Mouse (Mus musculus) lung, postnatal 14 days (tissue): ENCODE measurements around the gene Rpl36-ps4.

Experiments used
- DNase-seq: peaks from one replicate; pipeline ENCODE4 v3.0.0; 2021

Rpl36-ps4 gene

GRCm38 (mm10) chr17:87920677-87921076 is at the start of gene Rpl36-ps4:
Gene Rpl36-ps4 (plus strand): TSS chr17:87920977.
- DNase-seq, result no peak

GRCm38 (mm10) chr17:87871461-87872126 is 49.2 kb upstream of the Rpl36-ps4 start:
- DNase-seq, result no peak

- no peak for DNase-seq
Measured at GRCm38 (mm10) chr17:87872286-87872685, 48.5 kb upstream of the Rpl36-ps4 start.

DNA sequence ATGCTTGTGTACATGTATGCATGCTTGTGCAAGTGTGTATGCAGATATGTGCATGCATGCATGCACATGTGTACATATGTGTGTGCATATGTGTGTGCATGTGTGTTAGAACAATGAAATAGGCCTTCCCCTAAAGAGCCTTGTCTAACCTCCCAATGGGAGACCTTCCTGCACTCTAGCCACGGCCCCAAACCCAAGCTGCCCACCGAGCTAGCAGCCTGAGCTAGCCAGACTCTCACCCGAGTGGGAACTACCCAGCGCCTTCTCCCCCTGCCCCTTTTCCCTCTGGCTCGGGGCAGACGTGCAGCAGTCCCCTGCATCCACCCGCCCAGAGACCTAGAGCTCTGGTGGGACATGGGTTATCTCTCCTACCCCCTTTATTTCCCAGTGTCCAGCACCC is 47.3 kb upstream of the Rpl36-ps4 start:
- DNase-seq, result no peak

DNA sequence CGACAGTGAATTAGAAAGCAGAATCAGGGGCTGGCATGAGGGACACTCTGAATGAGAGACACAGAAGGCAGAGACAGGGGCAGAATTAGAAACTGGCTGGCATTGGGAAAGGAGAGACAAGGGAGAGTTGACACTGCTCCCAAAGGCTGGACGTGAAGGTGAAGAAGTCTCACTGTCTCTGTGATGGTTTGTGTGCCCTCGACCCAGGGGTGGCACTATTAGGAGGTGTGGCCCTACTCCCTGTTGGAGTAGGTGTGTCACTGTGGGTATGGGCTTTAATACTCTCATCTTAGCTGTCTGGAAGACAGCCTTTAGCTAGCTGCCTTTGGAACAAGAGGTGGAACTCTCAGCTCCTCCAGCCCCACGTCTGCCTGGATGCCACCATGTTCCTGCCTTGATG is 46.8 kb upstream of the Rpl36-ps4 start:
- no peak for DNase-seq

- no peak for DNase-seq
Measured at GRCm38 (mm10) chr17:87875346-87875920, 45.3 kb upstream of the Rpl36-ps4 start.

GRCm38 (mm10) chr17:87876295-87877000 is 44.3 kb upstream of the Rpl36-ps4 start:
- no peak for DNase-seq

DNA sequence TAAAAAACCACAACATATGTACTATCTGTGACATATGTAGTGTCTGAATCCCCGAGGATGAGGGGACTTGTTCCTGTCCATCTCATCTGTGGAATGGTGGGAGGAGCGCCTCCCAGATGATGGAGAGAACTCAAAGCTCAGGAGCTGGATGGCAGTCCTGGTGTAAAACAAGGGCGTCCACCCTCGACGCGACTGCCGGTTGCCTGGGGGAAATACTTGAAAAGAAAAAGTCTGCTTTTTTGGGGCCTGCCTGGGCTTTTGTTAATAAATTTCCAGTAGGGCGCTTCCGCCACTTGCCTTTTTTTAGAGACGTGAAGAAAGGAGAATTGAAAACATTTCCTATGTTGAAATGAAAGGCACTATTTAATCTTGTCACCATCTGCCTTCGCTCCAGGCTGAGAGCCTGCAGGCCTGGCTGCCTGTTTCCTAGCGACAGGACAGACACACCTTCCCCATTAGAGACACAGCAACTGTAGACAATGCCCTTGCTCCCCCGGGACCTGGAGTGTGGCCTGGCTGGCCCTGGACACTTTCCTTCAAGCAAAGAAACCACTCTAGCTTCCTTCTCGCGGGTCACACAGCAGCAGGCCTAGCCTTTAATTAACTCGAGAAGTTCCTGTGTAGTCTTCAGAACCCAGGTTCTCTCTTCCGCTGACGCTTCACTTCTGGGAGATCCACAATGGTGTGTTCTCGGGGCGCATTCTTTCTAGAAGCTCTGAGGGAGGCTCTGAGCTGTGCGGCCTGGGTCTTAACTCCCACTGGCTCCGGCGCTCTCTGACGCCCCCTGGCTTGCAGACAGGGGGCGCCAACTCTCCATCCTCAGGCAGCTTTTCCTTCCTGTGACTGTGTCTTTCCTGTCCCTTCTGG is 43.3 kb upstream of the Rpl36-ps4 start:
- no peak for DNase-seq

GRCm38 (mm10) chr17:87878556-87879483 is 42.0 kb upstream of the Rpl36-ps4 start:
- no peak for DNase-seq

- DNase-seq, result no peak
Measured at GRCm38 (mm10) chr17:87879484-87880225, 41.1 kb upstream of the Rpl36-ps4 start.

DNA sequence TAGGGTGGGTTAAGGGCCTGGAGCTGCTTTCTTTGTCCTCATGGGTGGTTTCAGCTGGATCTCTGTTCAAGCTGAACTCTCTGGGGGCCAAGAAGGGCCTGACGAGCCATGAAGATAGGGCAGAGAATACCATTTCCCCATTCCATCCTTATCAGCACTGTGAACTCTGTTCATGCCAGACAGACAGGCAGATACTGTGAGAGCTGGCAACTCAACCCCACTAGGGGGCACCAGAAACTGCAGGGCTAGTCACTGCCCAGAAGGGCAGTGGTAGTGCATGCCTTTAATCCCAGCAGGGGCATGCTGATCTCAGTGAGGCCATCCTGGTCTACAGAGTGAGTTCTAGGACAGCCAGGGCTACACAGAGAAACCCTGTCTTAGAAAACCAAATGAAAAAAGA is 38.2 kb upstream of the Rpl36-ps4 start:
- peak; percentile 57 for DNase-seq

GRCm38 (mm10) chr17:87897175-87897574 is 23.6 kb upstream of the Rpl36-ps4 start:
- no peak for DNase-seq

DNA sequence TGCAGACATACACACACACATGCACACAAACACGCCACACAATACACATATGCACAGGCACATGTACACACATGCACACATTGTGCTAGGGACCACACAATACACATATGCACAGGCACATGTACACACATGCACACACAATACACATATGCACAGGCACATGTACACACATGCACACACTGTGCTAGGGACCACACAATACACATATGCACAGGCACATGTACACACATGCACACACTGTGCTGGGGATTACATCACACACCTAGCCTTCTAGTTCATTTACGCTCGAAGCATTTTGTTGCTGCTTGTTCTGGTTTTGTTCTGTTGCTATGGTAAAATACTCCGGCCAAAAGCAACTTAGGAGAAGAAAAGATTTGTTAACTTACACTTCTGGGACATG is 20.1 kb upstream of the Rpl36-ps4 start:
- DNase-seq, result no peak

DNA sequence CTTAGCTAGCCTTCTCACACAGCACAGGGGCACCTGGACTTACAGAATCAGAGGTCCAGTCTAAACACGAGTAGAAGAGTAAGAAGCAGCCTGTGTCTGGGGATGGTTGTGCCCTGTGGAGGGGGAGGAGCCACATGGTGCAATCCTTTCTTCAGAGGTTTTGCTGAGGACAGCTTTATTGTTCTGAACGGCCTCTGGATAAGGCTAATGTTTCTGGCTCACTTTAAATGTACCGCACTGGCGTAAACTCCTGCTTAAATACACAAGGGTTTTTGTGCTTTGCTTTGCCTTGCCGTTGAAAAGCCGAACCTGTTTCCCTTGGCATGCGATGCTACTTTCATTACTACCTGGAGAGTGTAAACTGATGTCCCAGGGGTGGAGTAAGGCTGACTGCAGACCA is 19.6 kb upstream of the Rpl36-ps4 start:
- DNase-seq, result no peak

DNA sequence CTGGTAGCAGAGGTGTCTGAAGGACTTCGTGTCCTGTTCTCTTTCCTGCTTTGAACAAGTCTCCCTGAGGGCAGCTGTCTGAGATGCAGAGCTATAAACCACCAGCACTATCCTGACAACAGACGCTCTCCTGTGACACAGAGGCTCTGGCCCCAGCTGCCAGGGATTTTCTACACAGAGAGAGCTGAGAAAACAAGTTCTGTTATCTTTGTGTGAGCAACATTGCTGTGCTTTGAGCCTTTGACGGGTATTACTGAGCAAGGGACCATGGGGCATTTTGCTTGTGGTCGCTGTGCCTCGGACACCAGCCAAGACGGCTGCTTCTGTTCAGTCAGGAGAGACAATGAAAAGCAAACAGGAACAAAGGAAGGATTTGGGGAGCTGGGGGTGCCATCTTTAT is 17.6 kb upstream of the Rpl36-ps4 start:
- DNase-seq, result no peak

DNA sequence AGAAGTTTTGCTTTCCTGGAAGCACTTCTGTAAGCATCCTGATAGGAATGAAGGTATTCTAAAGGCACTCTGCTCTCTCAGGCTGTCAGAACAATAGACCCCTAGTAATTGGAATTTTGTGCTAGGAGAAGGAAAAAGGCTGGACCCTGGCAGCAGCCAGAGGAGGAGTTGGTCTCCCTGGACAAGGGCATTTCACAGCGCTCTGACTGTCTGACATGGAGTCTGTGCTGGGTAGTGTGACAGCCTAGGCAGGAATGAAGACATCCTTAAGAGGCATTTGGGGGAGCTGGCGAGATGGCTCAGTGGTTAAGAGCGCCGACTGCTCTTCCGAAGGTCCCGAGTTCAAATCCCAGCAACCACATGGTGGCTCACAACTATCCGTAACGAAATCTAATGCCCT is 17.1 kb upstream of the Rpl36-ps4 start:
- no peak for DNase-seq

DNA sequence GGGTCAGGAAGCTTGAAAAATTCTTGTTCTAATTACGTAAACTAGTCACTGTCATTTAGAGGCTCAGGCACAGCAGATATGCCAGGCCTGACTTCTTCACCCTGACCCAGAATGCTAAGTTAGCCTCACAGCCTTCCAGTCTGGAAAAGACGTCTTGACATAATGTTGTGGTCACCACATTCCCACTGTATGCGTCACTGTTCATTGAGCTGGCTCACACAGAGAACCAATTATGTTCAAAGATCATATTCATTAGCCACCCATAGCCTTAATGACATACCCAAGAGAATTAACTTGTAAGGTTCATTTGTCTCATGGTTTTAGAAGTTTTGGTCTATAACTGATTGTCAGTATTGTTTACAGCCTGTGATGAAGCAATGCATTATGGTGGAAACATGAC is 5.4 kb upstream of the Rpl36-ps4 start:
- DNase-seq, result no peak

DNA sequence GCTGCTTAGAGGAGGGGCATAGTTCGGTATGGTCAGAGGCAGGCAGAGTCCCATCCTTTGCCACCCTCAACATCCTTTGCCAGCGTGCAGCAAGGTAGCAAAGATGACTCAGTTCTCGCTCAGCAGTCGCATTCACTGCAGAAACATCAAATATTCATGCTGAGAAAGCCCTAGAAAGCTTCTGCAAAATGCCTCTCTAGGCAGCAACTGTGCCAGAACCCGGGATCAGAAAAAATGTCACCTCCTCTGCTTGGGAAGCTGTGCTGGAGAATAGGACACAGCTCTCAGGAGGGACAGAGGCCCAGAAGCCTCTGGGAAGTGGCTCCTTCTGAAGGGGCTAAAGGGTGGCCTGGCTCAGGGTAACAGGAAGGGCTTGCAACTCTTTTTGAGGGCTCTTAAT is 2.7 kb upstream of the Rpl36-ps4 start:
- no peak for DNase-seq

GRCm38 (mm10) chr17:87934326-87934725 is 13.5 kb downstream of the Rpl36-ps4 start:
- no peak for DNase-seq

- no peak for DNase-seq
Measured at GRCm38 (mm10) chr17:87934736-87935135, 14.0 kb downstream of the Rpl36-ps4 start.

DNA sequence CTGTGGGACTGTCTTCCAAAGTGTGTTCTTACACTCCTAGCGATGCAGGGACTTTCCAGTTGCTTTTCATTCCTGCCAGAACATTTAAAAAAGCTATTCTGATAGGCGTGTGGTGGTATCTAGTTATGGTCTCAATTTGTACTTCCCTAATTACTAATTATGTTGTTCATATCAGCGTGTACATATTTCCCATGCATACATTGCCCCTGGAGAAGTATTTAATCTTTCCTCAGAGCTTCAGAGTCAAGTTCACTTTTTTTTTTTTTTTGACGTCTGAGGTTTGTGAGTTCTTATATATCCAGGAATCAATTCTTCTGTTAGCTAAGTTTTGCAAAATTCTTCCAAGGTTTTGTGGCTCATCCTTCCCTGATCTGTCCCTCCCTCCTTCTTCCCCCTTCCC is 15.4 kb downstream of the Rpl36-ps4 start:
- DNase-seq, result no peak
